Mouse (Mus musculus): ENCODE measurements at regions not wholly inside any gene's neighbourhood (a gene's known extent, or its start where the extent isn't known, plus 50 kb on each side); places are given as distances from the start of the nearest gene placed in this dataset.

GRCm38 (mm10) chr6:93281530-93281929, 338.2 kb upstream of the Adamts9 start:
- DNase-seq (ENCODE audit: extremely low read depth): no peak
- dilution Hi-C loops (cut with MboI; ENCODE audit: extremely low pct_ligation_motif_present, extremely low pct_unique_long_range_greater_than_20kb, low sequenced_read_pairs): no loop called here
- Histone ChIP-seq H3K36me3 (replicated peaks in 1 of 2; ENCODE audit: control insufficient read depth in 1 of 2, insufficient read depth in 1 of 2, low read length in 1 of 2) (no peaks in the 10 kb centered on the region), H3K27me3 (replicated peaks) (no peaks in the 10 kb centered on the region), H3K4me3 (replicated peaks in 1 of 3; ENCODE audit: low read depth in 2 of 3, low read length in 2 of 3, poor library complexity in 1 of 3) (no peak overlapping the region), H3K79me2 (replicated peaks; ENCODE audit: control insufficient read depth, extremely low read depth, insufficient read depth, poor library complexity, severe bottlenecking) (no peaks in the 10 kb centered on the region), H3K9ac (ENCODE audit: insufficient read depth, low read depth) (no peak overlapping the region), H3K27ac (ENCODE audit: insufficient read depth, low read depth) (no peak overlapping the region), H3K4me2 (ENCODE audit: insufficient read depth, low read depth, poor library complexity, severe bottlenecking) (no peak overlapping the region), H3K4me1 (ENCODE audit: control insufficient read depth in 1 of 2, insufficient read depth in 2 of 2) (no peaks in the 10 kb centered on the region), H3K9me3 (replicated peaks; ENCODE audit: low read length) (peaks cover 56% of the 10 kb centered on the region)
- in situ Hi-C loops (cut with MboI; ENCODE audit: low pct_ligation_motif_present, low pct_unique_long_range_greater_than_20kb, low sequenced_read_pairs): no loop called here
- no peak for TF ChIP-seq KAT2A (IDR thresholded peaks at IDR 0.05; ENCODE audit: insufficient replicate concordance, low read length)
- TF ChIP-seq RCOR1 (conservative IDR thresholded peaks at IDR 0.05; ENCODE audit: low read depth, low read length): no peak
- TF ChIP-seq POLR2AphosphoS2 (IDR thresholded peaks at IDR 0.05; ENCODE audit: low read depth, low read length): no peak
- no peak for TF ChIP-seq UBTF (IDR thresholded peaks at IDR 0.05; ENCODE audit: low read depth, low read length)
- TF ChIP-seq MAFK (IDR thresholded peaks at IDR 0.05; ENCODE audit: insufficient replicate concordance, low read length): no peak
- TF ChIP-seq TBP (conservative IDR thresholded peaks at IDR 0.05; ENCODE audit: low read depth, low read length): no peak
- TF ChIP-seq MXI1 (IDR thresholded peaks at IDR 0.05; ENCODE audit: low read depth, low read length): no peak
- no peak for TF ChIP-seq EP300 (IDR thresholded peaks at IDR 0.05; ENCODE audit: low read length)
- TF ChIP-seq USF2 (conservative IDR thresholded peaks at IDR 0.05; ENCODE audit: low read depth, low read length): no peak
- no peak for TF ChIP-seq SMC3 (IDR thresholded peaks at IDR 0.05; ENCODE audit: low read depth, low read length)
- TF ChIP-seq ZNF384 (IDR thresholded peaks at IDR 0.05; ENCODE audit: low read depth, low read length): no peak
- TF ChIP-seq CTCF (conservative IDR thresholded peaks at IDR 0.05 in 1 of 2, IDR thresholded peaks at IDR 0.05 in 1 of 2; ENCODE audit: low read depth in 2 of 2, low read length in 2 of 2): no peak
- TF ChIP-seq TCF12 (IDR thresholded peaks at IDR 0.05; ENCODE audit: low read depth, low read length): no peak
- no peak for TF ChIP-seq NELFE (IDR thresholded peaks at IDR 0.05; ENCODE audit: low read depth, low read length)
- TF ChIP-seq CHD1 (IDR thresholded peaks at IDR 0.05; ENCODE audit: low read depth, low read length): no peak

GRCm38 (mm10) chr6:93273917-93274513, 330.7 kb upstream of the Adamts9 start:
- Histone ChIP-seq H3K4me3 (replicated peaks in 1 of 3; ENCODE audit: low read depth in 2 of 3, low read length in 2 of 3, poor library complexity in 1 of 3) (no peak overlapping the region), H3K79me2 (replicated peaks; ENCODE audit: control insufficient read depth, extremely low read depth, insufficient read depth, poor library complexity, severe bottlenecking) (no peaks in the 10 kb centered on the region), H3K4me1 (ENCODE audit: control insufficient read depth in 1 of 2, insufficient read depth in 2 of 2) (no peaks in the 10 kb centered on the region), H3K9me3 (replicated peaks; ENCODE audit: low read length) (peaks cover 67% of the 10 kb centered on the region), H3K9ac (ENCODE audit: insufficient read depth, low read depth) (no peak overlapping the region), H3K27ac (ENCODE audit: insufficient read depth, low read depth) (no peak overlapping the region), H3K27me3 (replicated peaks) (no peaks in the 10 kb centered on the region), H3K4me2 (ENCODE audit: insufficient read depth, low read depth, poor library complexity, severe bottlenecking) (no peak overlapping the region), H3K36me3 (replicated peaks in 1 of 2; ENCODE audit: control insufficient read depth in 1 of 2, insufficient read depth in 1 of 2, low read length in 1 of 2) (no peaks in the 10 kb centered on the region)
- DNase-seq (ENCODE audit: extremely low read depth): no peak
- dilution Hi-C loops (cut with MboI; ENCODE audit: extremely low pct_ligation_motif_present, extremely low pct_unique_long_range_greater_than_20kb, low sequenced_read_pairs): no loop called here
- in situ Hi-C loops (cut with MboI; ENCODE audit: low pct_ligation_motif_present, low pct_unique_long_range_greater_than_20kb, low sequenced_read_pairs): no loop called here
- TF ChIP-seq ELF1 (IDR thresholded peaks at IDR 0.05; ENCODE audit: low read depth, low read length) (no peak), TCF12 (IDR thresholded peaks at IDR 0.05; ENCODE audit: low read depth, low read length) (no peak), IRF4 (IDR thresholded peaks at IDR 0.05; ENCODE audit: low read depth, low read length) (no peak), MXI1 (IDR thresholded peaks at IDR 0.05; ENCODE audit: low read depth, low read length) (no peak), SMC3 (IDR thresholded peaks at IDR 0.05; ENCODE audit: low read depth, low read length) (no peak), MEF2A (IDR thresholded peaks at IDR 0.05; ENCODE audit: borderline replicate concordance, low read depth, low read length) (no peak), ZMIZ1 (IDR thresholded peaks at IDR 0.05; ENCODE audit: low read depth, low read length) (no peak), NELFE (IDR thresholded peaks at IDR 0.05; ENCODE audit: low read depth, low read length) (no peak), UBTF (IDR thresholded peaks at IDR 0.05; ENCODE audit: low read depth, low read length) (no peak), TBP (conservative IDR thresholded peaks at IDR 0.05; ENCODE audit: low read depth, low read length) (no peak), USF1 (IDR thresholded peaks at IDR 0.05; ENCODE audit: low read depth, low read length) (no peak), MAFK (IDR thresholded peaks at IDR 0.05; ENCODE audit: insufficient replicate concordance, low read length) (no peak), KAT2A (IDR thresholded peaks at IDR 0.05; ENCODE audit: insufficient replicate concordance, low read length) (no peak), USF2 (conservative IDR thresholded peaks at IDR 0.05; ENCODE audit: low read depth, low read length) (no peak), HCFC1 (IDR thresholded peaks at IDR 0.05; ENCODE audit: low read depth, low read length) (no peak)
